Mouse (Mus musculus) C2C12 (cell line): ENCODE measurements around the gene Nrxn3. TPM values are rescaled to one million over a fixed set of nuclear protein-coding genes. Genes with fewer than 3 reads are reported as not detected.

Experiments
- H3K27me3 ChIP-seq: one replicate; pipeline ENCODE4 v1.6.1; 2011; ENCODE audit not compliant: control insufficient read depth, insufficient read depth, insufficient read length
- H3K36me3 ChIP-seq: one replicate; pipeline ENCODE4 v1.6.1; 2011; ENCODE audit not compliant: control insufficient read depth, insufficient read depth
- H3K4me3 ChIP-seq: one replicate; pipeline ENCODE4 v1.5.1; 2011; ENCODE audit warnings: mild to moderate bottlenecking, control low read depth; ENCODE audit not compliant: poor library complexity, insufficient read depth, severe bottlenecking
- H3K79me2 ChIP-seq: one replicate; pipeline ENCODE4 v1.6.1; 2011; ENCODE audit not compliant: control insufficient read depth, insufficient read depth
- H3K79me3 ChIP-seq: one replicate; pipeline ENCODE4 v1.6.1; 2011; ENCODE audit warnings: low read depth, control low read depth
- H3ac ChIP-seq: one replicate; pipeline ENCODE3; 2011; ENCODE audit warnings: low read depth; ENCODE audit not compliant: control insufficient read depth, insufficient read length
- CEBPB ChIP-seq: IDR thresholded peaks from one replicate; pipeline ENCODE4 v1.6.1; 2011; ENCODE audit warnings: low read depth, mild to moderate bottlenecking, control low read depth, moderate library complexity
- CTCF ChIP-seq: IDR thresholded peaks from one replicate; pipeline ENCODE4 v1.5.1; 2011; ENCODE audit not compliant: control insufficient read depth, insufficient read depth, insufficient read length
- FOSL1 ChIP-seq: IDR thresholded peaks from one replicate; pipeline ENCODE4 v1.8.0; 2011; ENCODE audit warnings: mild to moderate bottlenecking, low read length; ENCODE audit not compliant: poor library complexity, insufficient read depth, severe bottlenecking
- MAX ChIP-seq: IDR thresholded peaks from one replicate; pipeline ENCODE4 v1.6.1; 2011; ENCODE audit warnings: mild to moderate bottlenecking, control low read depth
- MYOD1 ChIP-seq: IDR thresholded peaks from one replicate; pipeline ENCODE4 v1.6.1; 2011; ENCODE audit warnings: low read depth; ENCODE audit not compliant: control insufficient read depth, insufficient read length
- MYOG ChIP-seq: IDR thresholded peaks from one replicate; pipeline ENCODE4 v1.6.1; 2011; ENCODE audit not compliant: control insufficient read depth, insufficient read length; ENCODE audit errors: extremely low read depth
- USF1 ChIP-seq: IDR thresholded peaks from one replicate; pipeline ENCODE4 v1.6.1; 2011; ENCODE audit warnings: low read depth, mild to moderate bottlenecking, control low read depth, moderate library complexity
- polyA plus RNA-seq: library from polyadenylated mRNA; unstranded; fragments of >200 nt; fragmentation: generic; extraction: Trizol; gene quantifications from one replicate; pipeline ENCODE4 v1.2.1, GENCODE M21; 2012; ENCODE audit warnings: missing spikeins

Nrxn3 gene
- polyA plus RNA-seq, 1 experiment, result 0.01 TPM

- Histone ChIP-seq H3K27me3 (no peaks in the 10 kb centered on the region), H3K4me3 (no peak overlapping the region), H3K79me3 (no peaks in the 10 kb centered on the region), H3ac (no peak overlapping the region), H3K79me2 (no peaks in the 10 kb centered on the region), H3K36me3 (no peaks in the 10 kb centered on the region)
- TF ChIP-seq CTCF (no peak), MYOG (no peak), FOSL1 (no peak), MAX (no peak), MYOD1 (no peak), CEBPB (no peak), USF1 (no peak)
Measured at GRCm38 (mm10) chr12:89719194-89720080, 996.8 kb downstream of the Nrxn3 start.

GRCm38 (mm10) chr12:89720945-89721344 lies 998.3 kb downstream of the Nrxn3 start:
- TF ChIP-seq FOSL1 (no peak), CTCF (no peak), MYOG (no peak), MAX (no peak), USF1 (no peak), MYOD1 (no peak), CEBPB (no peak)
- Histone ChIP-seq H3K36me3 (no peaks in the 10 kb centered on the region), H3ac (no peak overlapping the region), H3K27me3 (no peaks in the 10 kb centered on the region), H3K4me3 (no peak overlapping the region), H3K79me2 (no peaks in the 10 kb centered on the region), H3K79me3 (no peaks in the 10 kb centered on the region)

GRCm38 (mm10) chr12:89722462-89722861 lies 999.8 kb downstream of the Nrxn3 start:
- H3K4me3 ChIP-seq, result no peak overlapping the region
- H3ac ChIP-seq, result no peak overlapping the region
- H3K79me3 ChIP-seq, result no peaks in the 10 kb centered on the region
- H3K27me3 ChIP-seq, result no peaks in the 10 kb centered on the region
- H3K79me2 ChIP-seq, result no peaks in the 10 kb centered on the region
- H3K36me3 ChIP-seq, result no peaks in the 10 kb centered on the region
- TF ChIP-seq USF1 (no peak), MYOD1 (no peak), MAX (no peak), CEBPB (no peak), CTCF (no peak), MYOG (no peak), FOSL1 (no peak)

GRCm38 (mm10) chr12:89724048-89724447 lies 1001.4 kb downstream of the Nrxn3 start:
- H3K36me3 ChIP-seq, result no peaks in the 10 kb centered on the region
- no peaks in the 10 kb centered on the region for H3K79me2 ChIP-seq
- H3K4me3 ChIP-seq, result no peak overlapping the region
- no peaks in the 10 kb centered on the region for H3K27me3 ChIP-seq
- no peak for TF ChIP-seq MYOG
- no peak for TF ChIP-seq CEBPB
- TF ChIP-seq MYOD1, result no peak
- TF ChIP-seq USF1, result no peak
- H3K79me3 ChIP-seq, result no peaks in the 10 kb centered on the region
- H3ac ChIP-seq, result no peak overlapping the region

- H3K79me2 ChIP-seq, result no peaks in the 10 kb centered on the region
Measured at GRCm38 (mm10) chr12:89742326-89742725, 1019.6 kb downstream of the Nrxn3 start.

More at GRCm38 (mm10) chr12:89742326-89742725, 1019.6 kb downstream of the Nrxn3 start:
- Histone ChIP-seq H3K36me3 (no peaks in the 10 kb centered on the region), H3K4me3 (no peak overlapping the region), H3ac (no peak overlapping the region), H3K27me3 (no peaks in the 10 kb centered on the region), H3K79me3 (no peaks in the 10 kb centered on the region)
- TF ChIP-seq MAX (no peak), MYOD1 (no peak), FOSL1 (no peak), MYOG (no peak), CEBPB (no peak), USF1 (no peak), CTCF (no peak)
